Mouse (Mus musculus) gastrocnemius, postnatal 25 days (tissue): ENCODE data around the gene Abcd3. TPM values are rescaled to one million over a fixed set of nuclear protein-coding genes. Genes with fewer than 3 reads are reported as not detected.

Experiments used
- DNase-seq: peaks from one replicate; pipeline ENCODE4 v3.0.0; 2022
- total RNA-seq, 2 experiments: library from RNA; stranded (reverse); gene quantifications; 1 replicate in 1 of 2; 2 replicates in 1 of 2; pipeline ENCODE4 v1.2.3; 2021

Gene Abcd3
- total RNA-seq, 2 experiments from 2014 or later, result 40.1 to 42.3 TPM

GRCm38 (mm10) chr3:121738742-121739342 is 76.3 kb downstream of the Abcd3 start:
- DNase-seq, result no peak

- DNase-seq, result no peak
Measured at GRCm38 (mm10) chr3:121737901-121738300, 77.2 kb downstream of the Abcd3 start.

- DNase-seq, result no peak
Measured at GRCm38 (mm10) chr3:121737453-121737852, 77.6 kb downstream of the Abcd3 start.

GRCm38 (mm10) chr3:121736025-121736744 is 78.9 kb downstream of the Abcd3 start:
- peak; percentile 50 for DNase-seq

- DNase-seq, result no peak
Measured at GRCm38 (mm10) chr3:121735542-121735941, 79.6 kb downstream of the Abcd3 start.

- no peak for DNase-seq
Measured at GRCm38 (mm10) chr3:121729678-121730077, 85.4 kb downstream of the Abcd3 start.

GRCm38 (mm10) chr3:121725651-121726050 is 89.5 kb downstream of the Abcd3 start:
- no peak for DNase-seq

- no peak for DNase-seq
Measured at GRCm38 (mm10) chr3:121724553-121724952, 90.5 kb downstream of the Abcd3 start.

- no peak for DNase-seq
Measured at GRCm38 (mm10) chr3:121723968-121724524, 91.1 kb downstream of the Abcd3 start.

GRCm38 (mm10) chr3:121722971-121723844 is 91.9 kb downstream of the Abcd3 start, which contains the start of gene F3:
Gene F3 (plus strand): TSS chr3:121723537.
- peak; percentile 84 for DNase-seq

GRCm38 (mm10) chr3:121721691-121722070 is 93.4 kb downstream of the Abcd3 start:
- DNase-seq, result no peak

GRCm38 (mm10) chr3:121720801-121721690 is 94.1 kb downstream of the Abcd3 start:
- no peak for DNase-seq

- no peak for DNase-seq
Measured at GRCm38 (mm10) chr3:121719701-121720100, 95.4 kb downstream of the Abcd3 start.

- DNase-seq, result no peak
Measured at GRCm38 (mm10) chr3:121718679-121719078, 96.4 kb downstream of the Abcd3 start.

GRCm38 (mm10) chr3:121716480-121716879 is 98.6 kb downstream of the Abcd3 start:
- no peak for DNase-seq

GRCm38 (mm10) chr3:121715741-121716459 is 99.2 kb downstream of the Abcd3 start:
- DNase-seq, result no peak

- no peak for DNase-seq
Measured at GRCm38 (mm10) chr3:121715336-121715735, 99.8 kb downstream of the Abcd3 start.

- no peak for DNase-seq
Measured at GRCm38 (mm10) chr3:121714461-121714860, 100.6 kb downstream of the Abcd3 start.

- no peak for DNase-seq
Measured at GRCm38 (mm10) chr3:121713816-121714215, 101.3 kb downstream of the Abcd3 start.

- DNase-seq, result no peak
Measured at GRCm38 (mm10) chr3:121713151-121713701, 101.9 kb downstream of the Abcd3 start.
